Mouse (Mus musculus) embryonic fibroblast, embryonic 13.5 days (primary cell): Measurements from ENCODE around the gene Mpdz. TPM values are rescaled to one million over a fixed set of nuclear protein-coding genes. Genes with fewer than 3 reads are reported as not detected.
A peak's percentile ranks its signal among the peaks of the same experiment; 100 is the strongest.

Source experiments
- H3K27ac ChIP-seq: 2 replicates; pipeline ENCODE4 v1.5.1; 2012; ENCODE audit warnings: low read length, control low read depth, inconsistent platforms; ENCODE audit not compliant: insufficient read depth
- H3K4me1 ChIP-seq: 2 replicates; pipeline ENCODE4 v1.6.1; 2011; ENCODE audit warnings: low read length; ENCODE audit not compliant: control insufficient read depth, insufficient read depth
- H3K4me3 ChIP-seq: 2 replicates; pipeline ENCODE4 v1.5.1; 2011; ENCODE audit warnings: mild to moderate bottlenecking, control low read depth, low read length; ENCODE audit not compliant: insufficient read depth
- CTCF ChIP-seq: IDR thresholded peaks from 2 replicates; pipeline ENCODE4 v1.5.1; 2011; ENCODE audit warnings: mild to moderate bottlenecking, control low read depth, low read length, moderate library complexity, borderline replicate concordance; ENCODE audit not compliant: insufficient read depth
- POLR2A ChIP-seq: IDR thresholded peaks from 2 replicates; pipeline ENCODE4 v1.6.1; 2011; ENCODE audit warnings: low read depth, mild to moderate bottlenecking, control low read depth, low read length, moderate library complexity
- polyA plus RNA-seq: library from polyadenylated mRNA; stranded (reverse); fragments of >200 nt; gene quantifications from 2 replicates; pipeline ENCODE4 v1.2.4, GENCODE M21; 2011; ENCODE audit warnings: low read depth; ENCODE audit not compliant: missing spikeins, insufficient read length

Gene Mpdz
- polyA plus RNA-seq, 1 experiment: 59.9 TPM

- no peaks in the 10 kb centered on the region for H3K4me1 ChIP-seq
- no peak overlapping the region for H3K27ac ChIP-seq
- TF ChIP-seq POLR2A (no peak), CTCF (no peak)
- no peak overlapping the region for H3K4me3 ChIP-seq
These were observed 109.0 kb downstream of the Mpdz start for GRCm38 (mm10) chr4:81333628-81333991.

GRCm38 (mm10) chr4:81332901-81333627 is 109.6 kb downstream of the Mpdz start:
- Histone ChIP-seq H3K27ac (no peak overlapping the region), H3K4me3 (no peak overlapping the region), H3K4me1 (no peaks in the 10 kb centered on the region)
- TF ChIP-seq POLR2A: no peak
- no peak for TF ChIP-seq CTCF

- no peak overlapping the region for H3K27ac ChIP-seq
These were observed 110.2 kb downstream of the Mpdz start for GRCm38 (mm10) chr4:81332439-81332841.

GRCm38 (mm10) chr4:81327694-81328093 is 114.9 kb downstream of the Mpdz start:
- no peak overlapping the region for H3K27ac ChIP-seq
- no peak overlapping the region for H3K4me3 ChIP-seq
- TF ChIP-seq POLR2A: no peak
- TF ChIP-seq CTCF: no peak
- no peaks in the 10 kb centered on the region for H3K4me1 ChIP-seq

More at GRCm38 (mm10) chr4:81332439-81332841, 110.2 kb downstream of the Mpdz start:
- no peak overlapping the region for H3K4me3 ChIP-seq
- H3K4me1 ChIP-seq: no peaks in the 10 kb centered on the region
- TF ChIP-seq POLR2A (no peak), CTCF (no peak)

GRCm38 (mm10) chr4:81323853-81324252 is 118.8 kb downstream of the Mpdz start:
- Histone ChIP-seq H3K4me1 (no peaks in the 10 kb centered on the region), H3K4me3 (no peak overlapping the region), H3K27ac (no peak overlapping the region)
- TF ChIP-seq CTCF (no peak), POLR2A (no peak)

GRCm38 (mm10) chr4:81322232-81322631 is 120.4 kb downstream of the Mpdz start:
- Histone ChIP-seq H3K4me1 (no peaks in the 10 kb centered on the region), H3K27ac (no peak overlapping the region), H3K4me3 (no peak overlapping the region)
- TF ChIP-seq POLR2A (no peak), CTCF (no peak)

GRCm38 (mm10) chr4:81314618-81315017 is 128.0 kb downstream of the Mpdz start:
- Histone ChIP-seq H3K27ac (no peak overlapping the region), H3K4me3 (no peak overlapping the region), H3K4me1 (peaks cover 8% of the 10 kb centered on the region; the same call in 1 of the 2 replicates)
- TF ChIP-seq CTCF: no peak
- no peak for TF ChIP-seq POLR2A

- H3K4me3 ChIP-seq: no peak overlapping the region
- peaks cover 8% of the 10 kb centered on the region; the same call in 1 of the 2 replicates for H3K4me1 ChIP-seq
- TF ChIP-seq CTCF (no peak), POLR2A (no peak)
- H3K27ac ChIP-seq: no peak overlapping the region
These were observed 129.4 kb downstream of the Mpdz start for GRCm38 (mm10) chr4:81313246-81313645.

GRCm38 (mm10) chr4:81310168-81310474 is 132.5 kb downstream of the Mpdz start:
- TF ChIP-seq POLR2A: no peak
- peak overlapping the region; percentile 75 for H3K27ac ChIP-seq
- no peak overlapping the region for H3K4me3 ChIP-seq
- peaks cover 10% of the 10 kb centered on the region; the same call in 1 of the 2 replicates for H3K4me1 ChIP-seq

- TF ChIP-seq CTCF (no peak), POLR2A (no peak)
- Histone ChIP-seq H3K4me3 (no peak overlapping the region), H3K4me1 (peaks cover 10% of the 10 kb centered on the region; the same call in 1 of the 2 replicates), H3K27ac (peak overlapping the region; percentile 75)
These were observed 133.0 kb downstream of the Mpdz start for GRCm38 (mm10) chr4:81309473-81310167.

GRCm38 (mm10) chr4:81307596-81308265 is 134.9 kb downstream of the Mpdz start:
- no peak overlapping the region for H3K4me3 ChIP-seq
- H3K27ac ChIP-seq: no peak overlapping the region
- no peak for TF ChIP-seq CTCF
- TF ChIP-seq POLR2A: no peak
- H3K4me1 ChIP-seq: peaks cover 10% of the 10 kb centered on the region; the same call in 1 of the 2 replicates
